Mouse (Mus musculus): ENCODE data around the gene Cela3a. TPM values are rescaled to one million over a fixed set of nuclear protein-coding genes. Genes with fewer than 3 reads are reported as not detected.
A peak's percentile ranks its signal among the peaks of the same experiment; 100 is the strongest.

Gene Cela3a
- polyA plus RNA-seq, 1 experiment, result not detected

GRCm38 (mm10) chr4:137387482-137388058, 22.0 kb downstream of the Cela3a start:
- Histone ChIP-seq H3K27ac (ENCODE audit: control insufficient read depth, insufficient read depth, low read depth, low read length, poor library complexity) (peak overlapping the region; percentile 95), H3K4me1 (ENCODE audit: control insufficient read depth, insufficient read depth, low read length) (no peaks in the 10 kb centered on the region), H3K4me3 (replicated peaks; ENCODE audit: control insufficient read depth, low read depth, low read length) (peak overlapping the region; percentile 96)
- TF ChIP-seq POLR2A (IDR thresholded peaks at IDR 0.05; ENCODE audit: borderline replicate concordance, control insufficient read depth, low read depth, low read length), result no peak
- TF ChIP-seq CTCF (IDR thresholded peaks at IDR 0.05; ENCODE audit: control insufficient read depth, insufficient read depth, low read length), result no peak
- under 1% methylated on average over 20 of the region's 20 CpGs for WGBS

GRCm38 (mm10) chr4:137380702-137381605, 28.6 kb downstream of the Cela3a start:
- H3K27ac ChIP-seq (ENCODE audit: control insufficient read depth, insufficient read depth, low read depth, low read length, poor library complexity), result no peak overlapping the region

GRCm38 (mm10) chr4:137379713-137380255, 29.8 kb downstream of the Cela3a start:
- TF ChIP-seq POLR2A (IDR thresholded peaks at IDR 0.05; ENCODE audit: borderline replicate concordance, control insufficient read depth, low read depth, low read length) (no peak), CTCF (IDR thresholded peaks at IDR 0.05; ENCODE audit: control insufficient read depth, insufficient read depth, low read length) (no peak)
- 88% methylated on average over 10 of the region's 10 CpGs for WGBS
- Histone ChIP-seq H3K4me3 (replicated peaks; ENCODE audit: control insufficient read depth, low read depth, low read length) (no peak overlapping the region), H3K4me1 (ENCODE audit: control insufficient read depth, insufficient read depth, low read length) (no peaks in the 10 kb centered on the region), H3K27ac (ENCODE audit: control insufficient read depth, insufficient read depth, low read depth, low read length, poor library complexity) (no peak overlapping the region)

More at GRCm38 (mm10) chr4:137380702-137381605, 28.6 kb downstream of the Cela3a start:
- whole genome bisulfite sequencing, result 46% methylated on average over 16 of the region's 16 CpGs
- no peaks in the 10 kb centered on the region for H3K4me1 ChIP-seq (ENCODE audit: control insufficient read depth, insufficient read depth, low read length)
- no peak for TF ChIP-seq POLR2A (IDR thresholded peaks at IDR 0.05; ENCODE audit: borderline replicate concordance, control insufficient read depth, low read depth, low read length)
- no peak for TF ChIP-seq CTCF (IDR thresholded peaks at IDR 0.05; ENCODE audit: control insufficient read depth, insufficient read depth, low read length)
- H3K4me3 ChIP-seq (replicated peaks; ENCODE audit: control insufficient read depth, low read depth, low read length), result no peak overlapping the region

GRCm38 (mm10) chr4:137379085-137379484, 30.5 kb downstream of the Cela3a start:
- peaks cover 1% of the 10 kb centered on the region; the same call in 1 of the 2 replicates for H3K4me1 ChIP-seq (ENCODE audit: control insufficient read depth, insufficient read depth, low read length)
- no peak overlapping the region for H3K4me3 ChIP-seq (replicated peaks; ENCODE audit: control insufficient read depth, low read depth, low read length)
- H3K27ac ChIP-seq (ENCODE audit: control insufficient read depth, insufficient read depth, low read depth, low read length, poor library complexity), result no peak overlapping the region
- TF ChIP-seq POLR2A (IDR thresholded peaks at IDR 0.05; ENCODE audit: borderline replicate concordance, control insufficient read depth, low read depth, low read length) (no peak), CTCF (IDR thresholded peaks at IDR 0.05; ENCODE audit: control insufficient read depth, insufficient read depth, low read length) (no peak)
- 84% methylated on average over 3 of the region's 3 CpGs for WGBS

- peaks cover 5% of the 10 kb centered on the region; the same call in 1 of the 2 replicates for H3K4me1 ChIP-seq (ENCODE audit: control insufficient read depth, insufficient read depth, low read length)
- WGBS, result 74% methylated on average over 4 of the region's 4 CpGs
- no peak overlapping the region for H3K4me3 ChIP-seq (replicated peaks; ENCODE audit: control insufficient read depth, low read depth, low read length)
- TF ChIP-seq POLR2A (IDR thresholded peaks at IDR 0.05; ENCODE audit: borderline replicate concordance, control insufficient read depth, low read depth, low read length), result no peak
- no peak for TF ChIP-seq CTCF (IDR thresholded peaks at IDR 0.05; ENCODE audit: control insufficient read depth, insufficient read depth, low read length)
- H3K27ac ChIP-seq (ENCODE audit: control insufficient read depth, insufficient read depth, low read depth, low read length, poor library complexity), result no peak overlapping the region
Observed at GRCm38 (mm10) chr4:137377526-137378304, 31.9 kb downstream of the Cela3a start.

- peaks cover 5% of the 10 kb centered on the region; the same call in 1 of the 2 replicates for H3K4me1 ChIP-seq (ENCODE audit: control insufficient read depth, insufficient read depth, low read length)
- 40% methylated on average over 2 of the region's 2 CpGs for whole genome bisulfite sequencing
- TF ChIP-seq CTCF (IDR thresholded peaks at IDR 0.05; ENCODE audit: control insufficient read depth, insufficient read depth, low read length) (no peak), POLR2A (IDR thresholded peaks at IDR 0.05; ENCODE audit: borderline replicate concordance, control insufficient read depth, low read depth, low read length) (no peak)
- no peak overlapping the region for H3K27ac ChIP-seq (ENCODE audit: control insufficient read depth, insufficient read depth, low read depth, low read length, poor library complexity)
- H3K4me3 ChIP-seq (replicated peaks; ENCODE audit: control insufficient read depth, low read depth, low read length), result no peak overlapping the region
Observed at GRCm38 (mm10) chr4:137376778-137377177, 32.8 kb downstream of the Cela3a start.

GRCm38 (mm10) chr4:137375314-137376278, 34.0 kb downstream of the Cela3a start:
- 51% methylated on average over 19 of the region's 19 CpGs for WGBS
- peaks cover 5% of the 10 kb centered on the region; the same call in 1 of the 2 replicates for H3K4me1 ChIP-seq (ENCODE audit: control insufficient read depth, insufficient read depth, low read length)
- H3K4me3 ChIP-seq (replicated peaks; ENCODE audit: control insufficient read depth, low read depth, low read length), result no peak overlapping the region
- H3K27ac ChIP-seq (ENCODE audit: control insufficient read depth, insufficient read depth, low read depth, low read length, poor library complexity), result no peak overlapping the region
- TF ChIP-seq CTCF (IDR thresholded peaks at IDR 0.05; ENCODE audit: control insufficient read depth, insufficient read depth, low read length), result no peak
- TF ChIP-seq POLR2A (IDR thresholded peaks at IDR 0.05; ENCODE audit: borderline replicate concordance, control insufficient read depth, low read depth, low read length), result no peak

Measured in bone marrow, adult 2 months (tissue).